Mouse (Mus musculus) olfactory bulb, adult 2 months (tissue): ENCODE measurements around the gene Rps12.

Experiments
- CTCF ChIP-seq: fragments of 200-500 bp; IDR thresholded peaks from 2 replicates; pipeline ENCODE4 v1.5.1; 2012; ENCODE audit warnings: low read depth, mild to moderate bottlenecking, low read length, moderate library complexity; ENCODE audit not compliant: insufficient read depth
- POLR2A ChIP-seq: fragments of 200-500 bp; IDR thresholded peaks from 2 replicates; pipeline ENCODE4 v1.6.1; 2012; ENCODE audit warnings: mild to moderate bottlenecking, low read depth, low read length, moderate library complexity; ENCODE audit not compliant: insufficient read depth

- TF ChIP-seq POLR2A = no peak
- TF ChIP-seq CTCF = no peak
Observed at GRCm38 (mm10) chr10:23811635-23812437, 24.8 kb upstream of the Rps12 start.
